Mouse (Mus musculus) neural tube, embryonic 11.5 days (tissue): Measurements from ENCODE around the gene Med23. TPM values are rescaled to one million over a fixed set of nuclear protein-coding genes. Genes with fewer than 3 reads are reported as not detected.

Source experiments
- ATAC-seq: fragments of 200-750 bp; cut with Nextera tagmentation; 2 replicates; pipeline ENCODE4 v1.8.0; 2017; ENCODE audit warnings: moderate number of reproducible peaks, mild to moderate bottlenecking, moderate TSS enrichment, moderate library complexity; ENCODE audit not compliant: insufficient read depth, low FRiP score, low TSS enrichment
- DNase-seq: peaks from one replicate; pipeline ENCODE4 v3.0.0-alpha.2; 2015; ENCODE audit warnings: low spot score
- H3K27ac ChIP-seq: fragments of 300-500 bp; sonication (generic); 2 replicates; pipeline ENCODE4 v1.5.1; 2014; ENCODE audit warnings: low read depth, mild to moderate bottlenecking, low read length
- H3K27me3 ChIP-seq: fragments of 300-500 bp; sonication (generic); 2 replicates; pipeline ENCODE4 v1.6.1; 2014; ENCODE audit warnings: mild to moderate bottlenecking, low read length, mixed read lengths; ENCODE audit not compliant: control insufficient read depth, insufficient read depth
- H3K36me3 ChIP-seq: fragments of 300-500 bp; sonication (generic); 2 replicates; pipeline ENCODE4 v1.6.1; 2014; ENCODE audit warnings: mild to moderate bottlenecking, low read length, moderate library complexity, mixed read lengths; ENCODE audit not compliant: control insufficient read depth, insufficient read depth
- H3K4me1 ChIP-seq: fragments of 300-500 bp; sonication (generic); 2 replicates; pipeline ENCODE4 v1.6.1; 2014; ENCODE audit warnings: low read length, mixed read lengths; ENCODE audit not compliant: control insufficient read depth, insufficient read depth
- H3K4me2 ChIP-seq: fragments of 300-500 bp; sonication (generic); 2 replicates; pipeline ENCODE4 v1.6.1; 2014; ENCODE audit warnings: low read depth, mild to moderate bottlenecking, moderate library complexity
- H3K4me3 ChIP-seq: fragments of 300-500 bp; sonication (generic); 2 replicates; pipeline ENCODE4 v1.5.1; 2014; ENCODE audit warnings: low read depth, low read length
- H3K9ac ChIP-seq: fragments of 300-500 bp; sonication (generic); 2 replicates; pipeline ENCODE4 v1.6.1; 2014; ENCODE audit warnings: mild to moderate bottlenecking, low read length
- H3K9me3 ChIP-seq: fragments of 300-500 bp; sonication (generic); 2 replicates; pipeline ENCODE4 v1.6.1; 2016; ENCODE audit warnings: low read length; ENCODE audit not compliant: control insufficient read depth
- WGBS: fragments of 180-500 bp; shearing (Covaris S2); extraction: QIAGEN DNeasy Blood & Tissue Kit; methylation state at CpG from one replicate; pipeline ENCODE4 v1.1.7; 2014; 5-methylcytosine and 5-hydroxymethylcytosine counted together
- polyA plus RNA-seq: library from polyadenylated mRNA; unstranded; fragments of >200 nt; fragmentation: Nextera tagmentation; extraction: Ambion mirVana; gene quantifications from 2 replicates; pipeline ENCODE4 v1.2.1, GENCODE M21; 2014

The Med23 gene
- polyA plus RNA-seq, 1 experiment from 2014 or later: 32.9 TPM

DNA sequence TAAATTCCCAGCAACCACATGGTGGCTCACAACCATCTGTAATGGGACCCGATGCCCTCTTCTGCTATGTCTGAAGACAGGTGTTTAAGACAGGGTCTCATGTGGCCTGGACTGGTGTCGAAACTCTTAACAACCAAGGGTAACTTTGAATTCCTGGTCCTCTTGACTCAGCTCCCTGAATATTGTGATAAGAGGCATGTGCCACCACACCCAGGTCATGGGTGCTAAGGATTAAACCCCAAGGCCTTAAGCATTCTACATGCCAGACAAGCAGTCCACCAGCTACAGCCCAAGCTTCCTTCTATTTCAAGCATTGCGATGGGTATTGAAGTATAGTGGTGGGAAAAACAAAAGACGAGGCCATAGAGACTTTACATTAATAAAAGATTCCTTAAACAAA is 41.6 kb upstream of the Med23 start:
- Histone ChIP-seq H3K9ac (no peak overlapping the region), H3K4me3 (no peak overlapping the region), H3K27me3 (no peaks in the 10 kb centered on the region), H3K9me3 (no peaks in the 10 kb centered on the region), H3K4me2 (no peak overlapping the region), H3K27ac (no peak overlapping the region), H3K4me1 (no peaks in the 10 kb centered on the region), H3K36me3 (no peaks in the 10 kb centered on the region)
- WGBS: 96% methylated on average over 4 of the region's 4 CpGs
- no peak for DNase-seq
- ATAC-seq: no peak

DNA sequence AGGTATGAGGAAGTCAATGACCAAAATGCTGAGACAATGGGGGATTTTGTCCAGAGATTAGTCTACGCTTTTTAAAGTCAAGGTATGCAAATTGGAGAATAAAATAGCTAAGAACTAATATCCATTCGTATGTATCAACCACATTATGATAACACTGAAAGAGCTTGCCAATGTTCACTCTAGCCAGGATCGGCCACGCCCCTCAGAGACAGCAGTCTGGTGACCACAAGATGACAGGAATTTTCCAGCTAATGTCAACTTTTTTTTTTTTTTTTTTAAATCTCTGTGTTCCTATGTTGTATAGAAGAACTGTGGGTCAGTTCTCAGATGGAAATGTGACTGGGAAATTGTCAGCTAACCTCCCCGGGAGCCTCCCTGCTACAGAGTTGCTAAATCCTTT is 39.3 kb upstream of the Med23 start:
- no peak overlapping the region for H3K4me2 ChIP-seq

GRCm38 (mm10) chr10:24831377-24832095 is 38.2 kb upstream of the Med23 start:
- WGBS: 81% methylated on average over 13 of the region's 15 CpGs
- Histone ChIP-seq H3K9ac (no peak overlapping the region), H3K27ac (no peak overlapping the region), H3K36me3 (no peaks in the 10 kb centered on the region), H3K4me3 (no peak overlapping the region), H3K27me3 (no peaks in the 10 kb centered on the region), H3K9me3 (no peaks in the 10 kb centered on the region), H3K4me1 (peaks cover 11% of the 10 kb centered on the region), H3K4me2 (no peak overlapping the region)
- ATAC-seq (no peak), DNase-seq (no peak)

More for the DNA sequence above, 39.3 kb upstream of the Med23 start:
- Histone ChIP-seq H3K36me3 (no peaks in the 10 kb centered on the region), H3K27me3 (no peaks in the 10 kb centered on the region), H3K9me3 (no peaks in the 10 kb centered on the region), H3K27ac (no peak overlapping the region), H3K9ac (no peak overlapping the region), H3K4me1 (peaks cover 6% of the 10 kb centered on the region), H3K4me3 (no peak overlapping the region)
- ATAC-seq (no peak), DNase-seq (no peak)
- 95% methylated on average over 5 of the region's 5 CpGs for WGBS

- Histone ChIP-seq H3K9ac (no peak overlapping the region), H3K27me3 (no peaks in the 10 kb centered on the region), H3K9me3 (no peaks in the 10 kb centered on the region), H3K4me2 (no peak overlapping the region), H3K27ac (no peak overlapping the region), H3K36me3 (no peaks in the 10 kb centered on the region), H3K4me1 (peaks cover 13% of the 10 kb centered on the region), H3K4me3 (no peak overlapping the region)
- ATAC-seq (no peak), DNase-seq (no peak)
- WGBS: 95% methylated on average over 9 of the region's 9 CpGs
Measured at GRCm38 (mm10) chr10:24832306-24832705, 37.5 kb upstream of the Med23 start.

- Histone ChIP-seq H3K4me3 (no peak overlapping the region), H3K27ac (peak overlapping the region; percentile 1; the same call in 1 of the 2 replicates), H3K27me3 (no peaks in the 10 kb centered on the region), H3K4me1 (peaks cover 13% of the 10 kb centered on the region), H3K4me2 (peak overlapping the region; percentile 4; the same call in 1 of the 2 replicates), H3K9ac (no peak overlapping the region), H3K36me3 (no peaks in the 10 kb centered on the region), H3K9me3 (no peaks in the 10 kb centered on the region)
- WGBS: 13% methylated on average over 4 of the region's 4 CpGs
- DNase-seq: peak; percentile 29
- ATAC-seq: no peak
Measured at GRCm38 (mm10) chr10:24834634-24835371, 35.0 kb upstream of the Med23 start.

DNA sequence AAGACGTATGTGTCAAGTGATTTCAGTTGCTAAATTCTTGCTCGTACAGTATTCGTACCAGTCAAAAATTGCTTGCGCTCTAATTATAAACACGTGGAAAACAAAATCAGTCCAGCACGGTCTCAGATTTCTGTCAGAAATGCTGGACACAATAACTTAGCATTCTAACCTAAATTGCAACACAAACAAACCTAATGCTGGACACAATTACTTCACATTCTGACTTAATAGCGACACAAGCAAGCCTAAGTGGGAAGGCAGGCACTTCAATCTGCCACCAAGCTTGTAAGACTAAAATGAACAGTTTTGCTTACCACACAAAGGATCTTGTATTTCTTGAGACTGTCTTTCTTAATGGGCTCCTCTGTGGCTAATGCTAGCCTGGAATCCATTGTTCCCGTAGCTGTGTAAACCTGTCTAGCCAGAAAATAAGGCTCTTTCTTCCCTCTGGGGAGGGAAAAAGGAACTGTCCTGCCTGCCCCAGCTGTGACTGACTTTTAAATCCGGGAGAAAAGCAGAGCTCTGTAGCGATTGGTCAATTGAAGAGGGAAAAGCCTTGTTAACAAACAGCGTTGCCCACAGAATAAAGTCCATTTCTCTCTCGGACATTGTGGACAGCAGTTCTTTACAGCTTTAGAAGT is 34.0 kb upstream of the Med23 start:
- 0 out of 2 replicates have a peak overlapping the region, but pooled peaks have one; percentile 7 for H3K27ac ChIP-seq
- WGBS: 23% methylated on average over 12 of the region's 12 CpGs
- peak; percentile 89 for ATAC-seq

GRCm38 (mm10) chr10:24836366-24837038 is 33.3 kb upstream of the Med23 start:
- Histone ChIP-seq H3K36me3 (no peaks in the 10 kb centered on the region), H3K4me2 (peak overlapping the region; percentile 35), H3K4me3 (no peak overlapping the region), H3K27me3 (no peaks in the 10 kb centered on the region), H3K4me1 (peaks cover 13% of the 10 kb centered on the region), H3K9me3 (no peaks in the 10 kb centered on the region), H3K27ac (no peak overlapping the region), H3K9ac (peak overlapping the region; percentile 32; the same call in 1 of the 2 replicates)
- ATAC-seq (peak; percentile 69), DNase-seq (no peak)
- WGBS: 67% methylated on average over 4 of the region's 4 CpGs

More for the DNA sequence above, 34.0 kb upstream of the Med23 start:
- peak overlapping the region; percentile 37 for H3K9ac ChIP-seq
- no peaks in the 10 kb centered on the region for H3K36me3 ChIP-seq
- H3K4me2 ChIP-seq: peak overlapping the region; percentile 35
- H3K27me3 ChIP-seq: no peaks in the 10 kb centered on the region
- H3K4me3 ChIP-seq: peak overlapping the region; percentile 0; the same call in 1 of the 2 replicates
- DNase-seq: peak; percentile 53
- peaks cover 13% of the 10 kb centered on the region for H3K4me1 ChIP-seq
- no peaks in the 10 kb centered on the region for H3K9me3 ChIP-seq

GRCm38 (mm10) chr10:24840795-24841194 is 29.0 kb upstream of the Med23 start:
- DNase-seq (no peak), ATAC-seq (no peak)
- H3K9me3 ChIP-seq: no peaks in the 10 kb centered on the region
- H3K4me2 ChIP-seq: no peak overlapping the region
- H3K9ac ChIP-seq: no peak overlapping the region
- 95% methylated on average over 4 of the region's 4 CpGs for WGBS
- H3K27ac ChIP-seq: no peak overlapping the region
- H3K4me1 ChIP-seq: peaks cover 5% of the 10 kb centered on the region; the same call in 1 of the 2 replicates
- H3K4me3 ChIP-seq: no peak overlapping the region
- H3K27me3 ChIP-seq: no peaks in the 10 kb centered on the region
- no peaks in the 10 kb centered on the region for H3K36me3 ChIP-seq
